Mouse (Mus musculus) neural tube, embryonic 14.5 days (tissue): ENCODE results near the gene Pgm5. TPM values are rescaled to one million over a fixed set of nuclear protein-coding genes. Genes with fewer than 3 reads are reported as not detected.

Source experiments
- ATAC-seq: fragments of 200-750 bp; cut with Nextera tagmentation; 2 replicates; pipeline ENCODE4 v1.8.0; 2017; ENCODE audit warnings: low read depth, mild to moderate bottlenecking, moderate TSS enrichment, moderate library complexity
- H3K27ac ChIP-seq: fragments of 300-500 bp; sonication (generic); 2 replicates; pipeline ENCODE4 v1.5.1; 2014; ENCODE audit warnings: low read depth, mild to moderate bottlenecking, control low read depth, low read length, moderate library complexity, mixed read lengths
- H3K27me3 ChIP-seq: fragments of 300-500 bp; sonication (generic); 2 replicates; pipeline ENCODE4 v1.6.1; 2014; ENCODE audit warnings: low read length; ENCODE audit not compliant: control insufficient read depth, insufficient read depth
- H3K36me3 ChIP-seq: fragments of 300-500 bp; sonication (generic); 2 replicates; pipeline ENCODE4 v1.6.1; 2014; ENCODE audit warnings: low read length, mixed read lengths; ENCODE audit not compliant: control insufficient read depth, insufficient read depth
- H3K4me1 ChIP-seq: fragments of 300-500 bp; sonication (generic); 2 replicates; pipeline ENCODE4 v1.6.1; 2014; ENCODE audit warnings: low read length; ENCODE audit not compliant: control insufficient read depth, insufficient read depth
- H3K4me2 ChIP-seq: fragments of 300-500 bp; sonication (generic); 2 replicates; pipeline ENCODE4 v1.6.1; 2014; ENCODE audit warnings: mild to moderate bottlenecking, low read depth, low read length, control low read depth
- H3K4me3 ChIP-seq: fragments of 300-500 bp; sonication (generic); 2 replicates; pipeline ENCODE4 v1.5.1; 2014; ENCODE audit warnings: low read depth, low read length, control low read depth, mixed read lengths
- H3K9ac ChIP-seq: fragments of 300-500 bp; sonication (generic); replicated peaks from 2 replicates; pipeline ENCODE4 v1.6.1; 2014; ENCODE audit warnings: low read depth, mild to moderate bottlenecking, control low read depth, low read length, mixed read lengths
- H3K9me3 ChIP-seq: fragments of 300-500 bp; sonication (generic); 2 replicates; pipeline ENCODE4 v1.6.1; 2016; ENCODE audit warnings: low read length; ENCODE audit not compliant: control insufficient read depth
- whole genome bisulfite sequencing: fragments of 180-500 bp; shearing (Covaris S2); extraction: QIAGEN DNeasy Blood & Tissue Kit; methylation state at CpG from one replicate; pipeline ENCODE4 v1.1.7; 2014; 5-methylcytosine and 5-hydroxymethylcytosine counted together
- polyA plus RNA-seq: library from polyadenylated mRNA; unstranded; fragments of >200 nt; fragmentation: Nextera tagmentation; extraction: Ambion mirVana; gene quantifications from 2 replicates; pipeline ENCODE4 v1.2.1, GENCODE M21; 2014

Gene Pgm5
- polyA plus RNA-seq, 1 experiment from 2014 or later: 3.4 TPM

DNA sequence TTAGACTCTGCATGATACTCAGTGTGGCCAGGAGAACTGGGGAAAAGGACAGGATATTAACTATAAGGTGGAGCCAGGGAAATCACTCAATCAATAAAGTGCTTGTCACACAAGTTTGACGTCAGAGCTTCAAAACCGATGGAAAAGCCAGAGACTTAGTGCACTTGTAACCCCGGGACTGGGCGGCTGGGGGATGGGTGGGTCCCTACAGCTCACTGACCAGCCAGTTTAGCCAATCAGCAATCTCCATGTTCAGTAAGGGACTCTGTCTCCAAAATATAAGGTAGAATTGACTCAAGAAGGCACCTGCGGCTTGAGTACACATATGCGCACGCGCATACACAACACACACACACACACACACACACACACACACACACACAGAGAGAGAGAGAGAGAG, 213.6 kb downstream of the Pgm5 start:
- 85% methylated on average over 8 of the region's 8 CpGs for WGBS
- Histone ChIP-seq H3K27ac (no peak overlapping the region), H3K4me2 (no peak overlapping the region), H3K4me3 (no peak overlapping the region), H3K9me3 (no peaks in the 10 kb centered on the region), H3K9ac (no peak overlapping the region), H3K27me3 (no peaks in the 10 kb centered on the region), H3K4me1 (no peaks in the 10 kb centered on the region), H3K36me3 (no peaks in the 10 kb centered on the region)
- no peak for ATAC-seq

DNA sequence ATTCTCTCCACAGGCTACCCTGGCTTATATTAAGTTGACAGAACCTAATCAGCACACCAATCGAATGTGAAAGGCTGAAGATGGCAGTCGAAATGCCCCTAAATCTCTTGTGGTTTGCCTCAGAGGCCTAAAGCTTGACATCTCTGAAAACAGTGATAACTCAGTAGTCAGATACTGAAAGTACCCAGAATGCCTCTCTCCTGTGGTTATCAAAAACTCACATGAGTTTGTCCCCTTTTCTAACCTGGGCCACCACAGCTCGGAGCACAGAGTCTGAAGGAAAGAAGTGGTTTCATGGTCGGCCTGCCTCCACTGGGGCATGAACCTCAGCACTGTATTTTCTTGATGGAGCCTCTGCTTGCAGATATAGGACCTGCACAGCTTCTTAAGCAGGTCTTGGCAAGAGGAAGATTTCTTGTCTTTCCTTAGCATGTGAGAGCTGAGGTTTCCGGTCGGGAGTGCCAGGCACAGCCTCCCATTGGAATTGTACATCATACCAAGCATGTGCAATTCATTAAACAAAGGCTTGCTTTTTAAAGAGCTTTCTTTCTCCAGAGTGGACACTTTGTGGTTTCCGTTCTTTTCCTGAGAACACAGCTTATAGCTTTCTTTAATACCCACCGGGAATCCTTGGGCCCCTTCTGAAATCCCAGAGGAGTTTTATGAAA, 215.4 kb downstream of the Pgm5 start:
- 82% methylated on average over 8 of the region's 8 CpGs for WGBS
- H3K9me3 ChIP-seq: no peaks in the 10 kb centered on the region
- no peak for ATAC-seq
- no peaks in the 10 kb centered on the region for H3K27me3 ChIP-seq
- H3K4me1 ChIP-seq: no peaks in the 10 kb centered on the region
- no peak overlapping the region for H3K4me2 ChIP-seq
- H3K36me3 ChIP-seq: no peaks in the 10 kb centered on the region
- no peak overlapping the region for H3K27ac ChIP-seq
- no peak overlapping the region for H3K9ac ChIP-seq
- no peak overlapping the region for H3K4me3 ChIP-seq

DNA sequence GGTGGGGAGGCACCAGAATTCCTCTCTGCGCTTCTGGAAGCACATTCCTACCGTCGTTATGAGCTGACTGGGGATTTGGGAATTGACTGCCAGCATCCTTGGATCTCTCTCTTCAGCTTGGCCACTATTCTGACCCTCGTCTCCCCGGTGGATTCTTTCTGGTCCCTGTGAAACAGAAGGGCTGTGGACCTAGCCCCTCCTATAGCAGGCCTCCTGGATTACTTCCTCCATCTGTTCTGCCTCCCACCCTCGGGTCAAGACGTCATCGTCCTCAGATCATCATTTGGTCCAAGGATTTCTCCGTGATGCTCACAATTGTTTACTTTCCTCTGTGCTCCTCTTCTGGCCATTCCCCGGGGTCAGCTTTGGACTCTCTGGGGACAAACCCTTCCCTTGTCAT, 216.7 kb downstream of the Pgm5 start:
- Histone ChIP-seq H3K4me1 (no peaks in the 10 kb centered on the region), H3K4me3 (no peak overlapping the region), H3K27me3 (no peaks in the 10 kb centered on the region), H3K9ac (no peak overlapping the region), H3K4me2 (no peak overlapping the region), H3K27ac (no peak overlapping the region), H3K9me3 (no peaks in the 10 kb centered on the region), H3K36me3 (no peaks in the 10 kb centered on the region)
- WGBS: 75% methylated on average over 10 of the region's 10 CpGs
- no peak for ATAC-seq

GRCm38 (mm10) chr19:24640982-24641381, 220.7 kb downstream of the Pgm5 start:
- H3K4me3 ChIP-seq: no peak overlapping the region
- no peak overlapping the region for H3K4me2 ChIP-seq
- WGBS: 89% methylated on average over 6 of the region's 6 CpGs
- H3K9ac ChIP-seq: no peak overlapping the region
- H3K27me3 ChIP-seq: no peaks in the 10 kb centered on the region
- H3K27ac ChIP-seq: no peak overlapping the region
- ATAC-seq: no peak
- no peaks in the 10 kb centered on the region for H3K36me3 ChIP-seq
- no peaks in the 10 kb centered on the region for H3K9me3 ChIP-seq
- H3K4me1 ChIP-seq: no peaks in the 10 kb centered on the region

- no peak overlapping the region for H3K9ac ChIP-seq
These were observed 223.7 kb downstream of the Pgm5 start for GRCm38 (mm10) chr19:24637988-24638387.

GRCm38 (mm10) chr19:24636616-24637015, 225.0 kb downstream of the Pgm5 start:
- Histone ChIP-seq H3K27ac (no peak overlapping the region), H3K27me3 (no peaks in the 10 kb centered on the region), H3K4me2 (no peak overlapping the region), H3K4me1 (no peaks in the 10 kb centered on the region), H3K9me3 (no peaks in the 10 kb centered on the region), H3K36me3 (no peaks in the 10 kb centered on the region), H3K4me3 (no peak overlapping the region), H3K9ac (no peak overlapping the region)
- 88% methylated on average over 10 of the region's 10 CpGs for WGBS
- no peak for ATAC-seq

More at GRCm38 (mm10) chr19:24637988-24638387, 223.7 kb downstream of the Pgm5 start:
- ATAC-seq: no peak
- Histone ChIP-seq H3K36me3 (no peaks in the 10 kb centered on the region), H3K27me3 (no peaks in the 10 kb centered on the region), H3K9me3 (no peaks in the 10 kb centered on the region), H3K4me2 (no peak overlapping the region), H3K4me1 (no peaks in the 10 kb centered on the region), H3K27ac (no peak overlapping the region), H3K4me3 (no peak overlapping the region)
- 94% methylated on average over 6 of the region's 6 CpGs for WGBS

DNA sequence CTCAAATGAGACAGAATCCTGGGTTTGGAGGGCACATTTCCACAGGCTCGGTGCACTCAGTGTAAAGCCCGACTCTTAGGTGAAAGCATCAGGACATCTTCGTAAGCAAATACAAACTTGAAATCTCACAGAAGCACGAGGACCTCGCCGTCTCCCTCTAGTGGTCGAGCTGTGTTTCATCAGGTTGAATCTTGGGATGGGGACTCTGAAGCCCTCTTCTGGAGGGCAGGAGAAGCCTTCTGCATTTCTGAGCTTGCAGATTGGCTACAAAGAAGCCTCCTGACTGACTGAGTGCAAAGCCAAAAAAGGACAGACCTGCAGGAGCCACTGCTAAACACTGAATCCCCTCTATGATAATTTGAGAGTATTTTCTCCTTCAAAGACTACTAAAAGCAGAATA, 227.1 kb downstream of the Pgm5 start:
- no peak overlapping the region for H3K27ac ChIP-seq
- H3K27me3 ChIP-seq: no peaks in the 10 kb centered on the region
- peak; percentile 58; the same call in 1 of the 2 replicates for ATAC-seq
- WGBS: 10% methylated on average over 7 of the region's 7 CpGs
- no peak overlapping the region for H3K9ac ChIP-seq
- H3K4me2 ChIP-seq: no peak overlapping the region
- no peaks in the 10 kb centered on the region for H3K36me3 ChIP-seq
- no peaks in the 10 kb centered on the region for H3K9me3 ChIP-seq
- H3K4me1 ChIP-seq: no peaks in the 10 kb centered on the region
- no peak overlapping the region for H3K4me3 ChIP-seq

Other genes starting within 250 kb of the Pgm5 start
- 2.5 and 3.0 TPM in 2 replicates for gene Tmem252, start 187.8 kb downstream of the Pgm5 start, polyA plus RNA-seq
- gene Gm10053, start 13.8 kb upstream of the Pgm5 start, polyA plus RNA-seq: 286 and 321 TPM in 2 replicates
- not detected in 2 replicates for gene Foxd4, start 39.3 kb upstream of the Pgm5 start, polyA plus RNA-seq
- gene Cbwd1, start 99.8 kb upstream of the Pgm5 start, polyA plus RNA-seq: 15.2 and 15.3 TPM in 2 replicates
- gene Dock8, start 137.7 kb upstream of the Pgm5 start, polyA plus RNA-seq: 1.8 and 2.8 TPM in 2 replicates